Comparison of ENCODE assay signal across 11 mouse cellular contexts in the genomic region with DNA sequence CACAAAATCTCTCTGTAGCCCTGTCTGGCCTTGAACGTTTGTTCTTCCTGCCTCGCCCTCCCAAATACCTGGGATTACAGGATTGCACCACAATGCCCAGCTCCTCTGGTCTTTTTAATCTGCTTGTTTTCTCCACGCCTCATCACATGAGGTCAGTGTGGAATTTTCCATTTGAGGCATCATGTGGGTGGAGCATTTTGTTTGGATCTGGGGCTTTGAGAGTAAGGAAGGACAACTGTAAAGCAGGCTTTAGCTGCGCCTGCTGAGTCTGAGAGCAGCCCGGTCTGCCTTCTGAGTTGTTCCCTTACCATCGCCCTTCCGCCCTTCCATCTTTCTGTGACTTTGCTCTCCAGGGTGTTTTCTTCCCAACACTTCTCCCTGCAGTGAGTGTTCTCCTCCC. TPM values are rescaled to one million over a fixed set of nuclear protein-coding genes. Genes with fewer than 3 reads are reported as not detected.
DNase-seq lines count a peak whose midpoint lies in the region; ATAC-seq and TF ChIP-seq lines count a peak whose summit lies in the region.
"Had no signal": no experiment of that assay in that cellular context is flagged by ENCODE, and none has a peak within 500 bp of the region (broad histone marks: within the 10 kb centered on the region; RNA-seq: fewer than 3 reads in every experiment).

No protein-coding gene starts in this region.

- H3K27me3 ChIP-seq in midbrain, embryonic 11.5 days (ENCODE audit: control insufficient read depth, insufficient read depth, low read length): no peaks in the 10 kb centered on the region
- H3K27me3 ChIP-seq: neural tube, embryonic 12.5 days had no signal

- no peaks in the 10 kb centered on the region for H3K36me3 ChIP-seq in midbrain, embryonic 11.5 days (ENCODE audit: control insufficient read depth, insufficient read depth, low read length)
- H3K36me3 ChIP-seq: neural tube, embryonic 12.5 days had no signal

- WGBS in midbrain, embryonic 11.5 days: 57% methylated on average over 7 of the region's 7 CpGs

- DNase-seq in layer of hippocampus, adult 2 months (ENCODE audit: low spot score in 2 of 2): no peak
- DNase-seq in layer of hippocampus, postnatal 36 days: no peak
- peak; percentile 80 for DNase-seq in adrenal gland, adult 2 months
- DNase-seq in heart, adult 8-10 months (ENCODE audit: low spot score): peak; percentile 66
- DNase-seq in kidney, postnatal 36 days: peak; percentile 30
- DNase-seq in midbrain, embryonic 11.5 days (ENCODE audit: low spot score, missing footprints): no peak
- no peak for DNase-seq in layer of hippocampus, adult 11-12 months (ENCODE audit: low spot score)
- no peak for DNase-seq in right cerebral cortex, adult 2 months (ENCODE audit: low spot score in 2 of 2)
- DNase-seq: liver had no signal

- peak overlapping the region; percentile 65 for H3K27ac ChIP-seq in layer of hippocampus, adult 2 months
- H3K27ac ChIP-seq in midbrain, embryonic 11.5 days (ENCODE audit: low read depth, low read length): no peak overlapping the region
- H3K27ac ChIP-seq: neural tube, embryonic 12.5 days had no signal

- H3K4me2 ChIP-seq in midbrain, embryonic 11.5 days: no peak overlapping the region
- H3K4me2 ChIP-seq: neural tube, embryonic 12.5 days had no signal

- H3K9ac ChIP-seq in midbrain, embryonic 11.5 days (ENCODE audit: low read length): no peak overlapping the region
- H3K9ac ChIP-seq: neural tube, embryonic 12.5 days had no signal

- no peak for ATAC-seq in midbrain, embryonic 11.5 days (ENCODE audit: low FRiP score)
- ATAC-seq: forebrain, embryonic 14.5 days had no signal

- no peaks in the 10 kb centered on the region for H3K4me1 ChIP-seq in midbrain, embryonic 11.5 days (ENCODE audit: control insufficient read depth, insufficient read depth, low read length)
- H3K4me1 ChIP-seq: neural tube, embryonic 12.5 days had no signal

- TF ChIP-seq CTCF in layer of hippocampus, adult 2 months (conservative IDR thresholded peaks at IDR 0.05): no peak

- no peaks in the 10 kb centered on the region for H3K9me3 ChIP-seq in midbrain, embryonic 11.5 days (ENCODE audit: control insufficient read depth, low read length)
- H3K9me3 ChIP-seq: neural tube, embryonic 12.5 days had no signal

- no peak overlapping the region for H3K4me3 ChIP-seq in layer of hippocampus, adult 2 months
- H3K4me3 ChIP-seq in midbrain, embryonic 11.5 days (ENCODE audit: low read depth, low read length): no peak overlapping the region
- H3K4me3 ChIP-seq: neural tube, embryonic 12.5 days had no signal

RNA-seq across cellular contexts. Expression of a gene that starts 13.6 kb away (rescaled TPM):
- total RNA-seq in layer of hippocampus, adult 2 months (2021): 100 to 1,000 TPM; 453 to 462 TPM
- total RNA-seq in layer of hippocampus, postnatal 36 days (2021): 100 to 1,000 TPM; 398 to 444 TPM
- total RNA-seq in adrenal gland, adult 2 months (2021): 10 to 100 TPM; 33.2 to 78.4 TPM
- 6.9 and 7.4 TPM in 2 replicates for polyA plus RNA-seq in adrenal gland, adult 2 months (2012; rRNA removed)
- total RNA-seq in heart, adult 8-10 months (2022): 10 to 100 TPM in 1 of 4 experiments, 1 to 10 TPM in 3; 7.8 to 10.3 (median 8.3) TPM
- polyA plus RNA-seq in midbrain, embryonic 11.5 days (2014; fragmentation: Nextera tagmentation; extraction: Ambion mirVana): 2.3 and 2.8 TPM in 2 replicates

Comparison
In these comparisons a context has a peak if more than half of its experiments do, and no peak if none do; other contexts are left out.
1. DNase-seq: peak in adrenal gland, adult 2 months (single experiment), heart, adult 8-10 months (single experiment) and kidney, postnatal 36 days (2 of 2); none in layer of hippocampus, adult 2 months (0 of 2), layer of hippocampus, postnatal 36 days (0 of 2), midbrain, embryonic 11.5 days (single experiment), layer of hippocampus, adult 11-12 months (single experiment) and right cerebral cortex, adult 2 months (0 of 2).
2. RNA of a gene that starts 13.6 kb away (total RNA-seq): 453 to 462 TPM in layer of hippocampus, adult 2 months and 398 to 444 TPM in layer of hippocampus, postnatal 36 days; 33.2 to 78.4 TPM in adrenal gland, adult 2 months and 7.8 to 10.3 TPM in heart, adult 8-10 months; every median in the first group is over 4 times any median in the second.